Mouse (Mus musculus) limb, embryonic 14.5 days (tissue): Measurements from ENCODE around the gene Gata2. TPM values are rescaled to one million over a fixed set of nuclear protein-coding genes. Genes with fewer than 3 reads are reported as not detected.

Experiments used
- ATAC-seq: fragments of 200-750 bp; cut with Nextera tagmentation; 2 replicates; pipeline ENCODE4 v1.8.0; 2017; ENCODE audit warnings: low read depth, moderate number of reproducible peaks, moderate TSS enrichment; ENCODE audit not compliant: low FRiP score
- DNase-seq: peaks from one replicate; pipeline ENCODE4 v3.0.0-alpha.2; 2015; ENCODE audit warnings: low spot score
- H3K27ac ChIP-seq: fragments of 300-500 bp; sonication (generic); replicated peaks from 2 replicates; pipeline ENCODE4 v1.5.1; 2014; ENCODE audit warnings: low read depth, mild to moderate bottlenecking, low read length, moderate library complexity, mixed read lengths
- H3K27me3 ChIP-seq: fragments of 300-500 bp; sonication (generic); 2 replicates; pipeline ENCODE4 v1.6.1; 2014; ENCODE audit warnings: low read length, mixed read lengths; ENCODE audit not compliant: control insufficient read depth, insufficient read depth
- H3K36me3 ChIP-seq: fragments of 300-500 bp; sonication (generic); 2 replicates; pipeline ENCODE4 v1.6.1; 2014; ENCODE audit warnings: mild to moderate bottlenecking, low read length, moderate library complexity, mixed read lengths; ENCODE audit not compliant: control insufficient read depth, insufficient read depth
- H3K4me1 ChIP-seq: fragments of 300-500 bp; sonication (generic); 2 replicates; pipeline ENCODE4 v1.6.1; 2014; ENCODE audit warnings: antibody characterized with exemption, low read length, mixed read lengths; ENCODE audit not compliant: control insufficient read depth, insufficient read depth
- H3K4me2 ChIP-seq: fragments of 300-500 bp; sonication (generic); replicated peaks from 2 replicates; pipeline ENCODE4 v1.6.1; 2014; ENCODE audit warnings: low read depth, mild to moderate bottlenecking, low read length, moderate library complexity; ENCODE audit not compliant: severe bottlenecking
- H3K4me3 ChIP-seq: fragments of 300-500 bp; sonication (generic); replicated peaks from 2 replicates; pipeline ENCODE4 v1.5.1; 2014; ENCODE audit warnings: low read length
- H3K9ac ChIP-seq: fragments of 300-500 bp; sonication (generic); 2 replicates; pipeline ENCODE4 v1.6.1; 2014; ENCODE audit warnings: mild to moderate bottlenecking, low read depth, low read length, moderate library complexity; ENCODE audit not compliant: severe bottlenecking
- H3K9me3 ChIP-seq: fragments of 300-500 bp; sonication (generic); 2 replicates; pipeline ENCODE4 v1.6.1; 2016; ENCODE audit warnings: low read length; ENCODE audit not compliant: control insufficient read depth
- POLR2A ChIP-seq: fragments of 200-500 bp; IDR thresholded peaks from 2 replicates; pipeline ENCODE4 v1.8.0; 2012; ENCODE audit warnings: inconsistent platforms, mild to moderate bottlenecking, moderate library complexity, borderline replicate concordance; ENCODE audit not compliant: insufficient read depth, insufficient read length; ENCODE audit errors: extremely low read depth
- WGBS: fragments of 180-500 bp; shearing (Covaris S2); extraction: QIAGEN DNeasy Blood & Tissue Kit; methylation state at CpG from one replicate; pipeline ENCODE4 v1.1.7; 2014; 5-methylcytosine and 5-hydroxymethylcytosine counted together
- polyA plus RNA-seq, 2 experiments: library from polyadenylated mRNA; depleted of rRNA in 1 of 2; stranded (reverse) in 1 of 2; unstranded in 1 of 2; fragments of >200 nt; fragmentation: Nextera tagmentation in 1 of 2; extraction: Ambion mirVana in 1 of 2; gene quantifications; 2 replicates each; pipeline versions ENCODE4 v1.2.1 to v1.2.3; 2012 to 2014

Gata2 gene
- polyA plus RNA-seq, 2 experiments, result 15.7 to 19.3 TPM

DNA sequence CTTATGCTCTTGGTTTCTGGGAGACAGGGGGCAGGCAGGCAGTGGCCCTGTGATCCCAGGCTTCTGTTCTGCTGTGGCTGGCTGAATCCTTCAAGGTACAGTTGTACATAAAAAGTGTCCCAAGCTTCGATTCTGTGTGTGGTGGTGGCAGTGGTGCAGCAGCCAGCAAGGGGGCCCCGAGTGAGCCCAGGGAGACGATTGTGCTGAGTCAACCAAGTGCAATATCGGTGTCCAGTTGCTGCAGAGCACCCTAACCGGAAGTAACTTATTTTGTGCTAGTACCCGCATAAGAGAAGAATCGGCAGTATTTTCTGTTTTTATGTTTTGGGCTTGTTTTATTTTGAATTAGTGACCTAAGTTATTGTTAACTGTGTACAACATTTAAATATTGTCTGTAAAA is 12.9 kb downstream of the Gata2 start:
- DNase-seq (no peak), ATAC-seq (no peak)
- no peak for TF ChIP-seq POLR2A
- no peak overlapping the region for H3K4me2 ChIP-seq
- H3K9me3 ChIP-seq, result no peaks in the 10 kb centered on the region
- H3K27me3 ChIP-seq, result peaks cover 50% of the 10 kb centered on the region
- no peak overlapping the region for H3K9ac ChIP-seq
- no peak overlapping the region for H3K27ac ChIP-seq
- 41% methylated on average over 7 of the region's 7 CpGs for WGBS
- H3K4me3 ChIP-seq, result no peak overlapping the region
- no peaks in the 10 kb centered on the region for H3K36me3 ChIP-seq
- no peaks in the 10 kb centered on the region for H3K4me1 ChIP-seq

DNA sequence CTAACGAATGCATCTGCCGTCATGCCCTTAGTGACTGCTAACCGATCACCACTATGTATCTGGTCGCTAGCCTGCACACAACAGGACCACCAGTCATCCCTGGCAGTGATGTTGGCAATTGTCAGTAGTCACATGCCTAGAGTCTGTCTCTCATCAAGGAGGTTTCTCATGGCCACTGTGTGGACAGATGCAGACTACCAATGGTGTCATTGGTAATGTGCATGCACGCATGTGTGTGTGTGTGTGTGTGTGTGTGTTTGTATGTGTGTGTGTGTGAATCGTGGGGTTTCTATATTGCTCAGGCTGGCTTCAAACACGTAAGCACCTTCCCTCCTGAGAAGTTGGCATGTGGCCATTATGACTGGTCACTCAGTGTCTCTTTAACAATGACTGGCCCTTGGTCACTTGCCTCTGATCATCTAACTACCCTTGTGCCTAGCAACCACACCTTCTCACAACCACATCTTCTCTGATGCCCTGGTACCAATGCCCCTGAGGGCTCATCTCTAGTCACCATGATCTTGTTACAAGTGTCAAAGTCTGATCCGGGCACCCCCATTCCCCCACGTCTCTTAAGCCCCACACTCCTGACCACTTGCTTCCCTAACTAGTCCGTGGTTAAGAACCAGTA is 13.8 kb downstream of the Gata2 start:
- ATAC-seq, result no peak
- peaks cover 41% of the 10 kb centered on the region for H3K27me3 ChIP-seq

DNA sequence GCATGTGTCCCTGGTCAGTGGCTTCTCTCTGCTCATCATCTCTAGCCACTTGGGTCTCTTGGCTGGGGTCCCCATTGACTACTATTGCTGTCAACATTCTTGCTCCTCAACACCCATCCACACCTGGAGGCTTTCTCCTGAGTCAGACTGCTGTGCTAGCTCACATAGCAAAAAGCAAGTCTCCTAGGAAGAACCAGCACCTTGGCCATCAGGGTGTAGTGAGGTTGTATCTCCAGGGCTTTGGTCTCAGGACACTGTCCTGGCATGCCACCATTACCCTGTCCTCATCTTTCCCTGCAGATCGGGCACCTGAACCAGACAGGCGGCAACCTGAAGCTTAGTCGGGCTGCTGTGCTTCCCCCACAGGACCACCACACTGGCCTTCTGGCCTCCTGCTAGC is 14.6 kb downstream of the Gata2 start:
- ATAC-seq (no peak), DNase-seq (no peak)
- H3K27ac ChIP-seq, result no peak overlapping the region
- no peaks in the 10 kb centered on the region for H3K36me3 ChIP-seq
- H3K4me3 ChIP-seq, result no peak overlapping the region
- H3K4me1 ChIP-seq, result no peaks in the 10 kb centered on the region
- no peak for TF ChIP-seq POLR2A
- 93% methylated on average over 3 of the region's 3 CpGs for WGBS
- H3K4me2 ChIP-seq, result no peak overlapping the region
- H3K9ac ChIP-seq, result no peak overlapping the region
- H3K27me3 ChIP-seq, result peaks cover 33% of the 10 kb centered on the region
- no peaks in the 10 kb centered on the region for H3K9me3 ChIP-seq

More for the DNA sequence above, 13.8 kb downstream of the Gata2 start:
- Histone ChIP-seq H3K4me2 (no peak overlapping the region), H3K9ac (no peak overlapping the region), H3K27ac (no peak overlapping the region), H3K4me3 (no peak overlapping the region), H3K9me3 (no peaks in the 10 kb centered on the region), H3K36me3 (no peaks in the 10 kb centered on the region), H3K4me1 (no peaks in the 10 kb centered on the region)
- 81% methylated on average over 10 of the region's 10 CpGs for WGBS
- TF ChIP-seq POLR2A, result no peak
- no peak for DNase-seq

DNA sequence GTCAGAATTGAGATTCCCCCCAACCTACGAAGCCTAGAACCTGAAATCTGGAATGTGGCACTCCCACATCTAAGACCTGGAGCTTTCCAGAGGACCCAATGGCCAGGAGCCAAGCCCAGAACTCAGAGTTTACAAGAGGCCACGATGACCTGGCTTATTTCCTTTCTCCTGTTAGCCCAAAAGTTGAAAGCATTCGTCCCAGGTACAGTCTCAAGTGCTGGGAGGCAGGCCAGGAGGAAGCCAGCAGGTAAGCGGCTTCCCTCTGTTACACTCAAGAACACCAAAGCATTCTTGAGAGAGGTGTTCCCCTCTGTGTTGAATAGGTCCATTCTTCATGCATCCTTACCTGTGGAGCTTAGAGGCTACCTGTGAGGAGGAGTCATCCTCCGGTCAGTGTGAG is 15.8 kb downstream of the Gata2 start:
- ATAC-seq (no peak), DNase-seq (no peak)
- TF ChIP-seq POLR2A, result no peak
- Histone ChIP-seq H3K4me2 (no peak overlapping the region), H3K36me3 (no peaks in the 10 kb centered on the region), H3K4me3 (no peak overlapping the region), H3K9ac (no peak overlapping the region), H3K9me3 (no peaks in the 10 kb centered on the region), H3K27me3 (peaks cover 21% of the 10 kb centered on the region), H3K27ac (no peak overlapping the region), H3K4me1 (no peaks in the 10 kb centered on the region)
- WGBS, result 71% methylated on average over 5 of the region's 5 CpGs

DNA sequence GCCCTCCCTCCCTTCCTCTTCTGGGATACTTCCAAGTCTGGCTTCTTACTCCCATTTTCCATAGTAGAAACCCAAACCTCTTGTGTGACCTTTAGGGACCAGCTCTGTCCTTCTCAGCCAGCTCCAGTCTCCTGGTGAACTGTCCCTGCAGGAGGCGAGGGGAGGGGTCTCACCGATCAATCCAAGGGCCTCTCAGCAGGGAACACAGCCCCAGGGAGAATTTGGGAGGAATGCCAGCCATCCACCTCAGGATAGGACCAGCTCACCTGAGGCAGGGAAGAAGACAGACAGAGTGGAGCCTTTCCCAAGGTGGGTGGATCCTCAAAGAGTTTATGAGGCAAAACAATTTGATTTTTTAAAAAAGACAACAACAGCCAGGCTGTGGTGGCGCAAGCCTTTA is 16.5 kb downstream of the Gata2 start:
- WGBS, result 50% methylated on average over 3 of the region's 3 CpGs

DNA sequence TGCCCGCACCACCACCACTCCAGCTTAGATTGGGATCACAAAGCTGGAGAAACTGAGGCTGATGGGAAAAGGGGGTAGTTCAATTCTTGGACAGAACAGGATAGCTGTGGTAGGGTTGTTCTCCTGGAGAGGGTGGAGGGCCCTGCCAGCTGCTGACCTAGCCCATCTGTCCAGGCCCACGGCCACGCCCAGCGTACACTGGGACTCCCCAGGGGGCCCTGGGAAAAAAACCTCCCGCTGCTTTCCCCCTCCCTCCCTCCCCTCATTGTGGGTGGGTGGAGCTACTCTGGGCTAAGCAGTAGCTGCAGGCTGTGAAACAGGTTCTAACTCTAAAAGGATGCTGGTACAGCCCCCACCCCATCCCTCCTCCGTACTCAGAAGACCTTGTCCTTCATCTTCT is 22.1 kb downstream of the Gata2 start:
- Histone ChIP-seq H3K9me3 (0 out of 2 replicates have a peak, but pooled peaks cover 3% of the 10 kb centered on the region), H3K4me2 (no peak overlapping the region), H3K27ac (no peak overlapping the region), H3K27me3 (no peaks in the 10 kb centered on the region), H3K36me3 (no peaks in the 10 kb centered on the region), H3K9ac (no peak overlapping the region), H3K4me1 (no peaks in the 10 kb centered on the region), H3K4me3 (no peak overlapping the region)
- ATAC-seq (no peak), DNase-seq (no peak)
- WGBS, result 37% methylated on average over 6 of the region's 6 CpGs
- no peak for TF ChIP-seq POLR2A

More for the DNA sequence above, 16.5 kb downstream of the Gata2 start:
- no peaks in the 10 kb centered on the region for H3K36me3 ChIP-seq
- TF ChIP-seq POLR2A, result no peak
- H3K27me3 ChIP-seq, result peaks cover 14% of the 10 kb centered on the region
- no peak overlapping the region for H3K27ac ChIP-seq
- H3K9ac ChIP-seq, result no peak overlapping the region
- H3K4me2 ChIP-seq, result no peak overlapping the region
- H3K4me1 ChIP-seq, result no peaks in the 10 kb centered on the region
- ATAC-seq (no peak), DNase-seq (no peak)
- no peaks in the 10 kb centered on the region for H3K9me3 ChIP-seq
- H3K4me3 ChIP-seq, result no peak overlapping the region
